22 mouse cellular contexts compared by ENCODE assay signal in the genomic region with DNA sequence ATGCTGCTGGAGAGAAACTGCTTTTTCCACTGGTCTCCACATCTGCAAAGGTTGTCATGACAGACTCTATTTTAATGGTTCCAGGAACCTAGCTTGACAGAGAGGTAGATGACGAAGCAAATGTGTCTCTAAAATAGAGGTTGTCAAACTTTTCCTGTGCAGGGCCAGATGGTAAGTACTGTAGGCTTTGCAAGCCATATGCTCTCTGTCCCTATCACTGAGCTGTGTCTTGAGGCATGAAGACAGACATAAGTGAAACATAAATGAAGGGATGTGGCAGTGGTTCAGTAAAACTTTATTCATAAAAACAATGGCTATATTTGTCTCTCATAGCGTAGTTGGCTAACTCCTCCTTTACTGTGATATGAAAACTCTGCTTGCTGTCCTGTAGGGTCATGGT.
DNase-seq lines count a peak whose midpoint lies in the region; ATAC-seq and TF ChIP-seq lines count a peak whose summit lies in the region.
"Had no signal": no experiment of that assay in that cellular context is flagged by ENCODE, and none has a peak within 500 bp of the region (broad histone marks: within the 10 kb centered on the region; RNA-seq: fewer than 3 reads in every experiment).

No protein-coding gene starts in this region.

- ATAC-seq in frontal cortex, adult (ENCODE audit: low TSS enrichment): peak; percentile 76
- ATAC-seq in limb, embryonic 14.5 days (ENCODE audit: low FRiP score, low read depth): no peak
- no peak for ATAC-seq in midbrain, embryonic 15.5 days (replicated peaks)
- ATAC-seq: forebrain, embryonic 13.5 days; forebrain, embryonic 15.5 days had no signal

- H3K9me3 ChIP-seq in limb, embryonic 14.5 days (ENCODE audit: control insufficient read depth, low read length): no peaks in the 10 kb centered on the region
- H3K9me3 ChIP-seq in limb, embryonic 10.5 days (replicated peaks): no peaks in the 10 kb centered on the region
- no peaks in the 10 kb centered on the region for H3K9me3 ChIP-seq in midbrain, embryonic 15.5 days
- H3K9me3 ChIP-seq: embryonic facial prominence, embryonic 13.5 days; embryonic facial prominence, embryonic 15.5 days; forebrain, embryonic 10.5 days; forebrain, embryonic 13.5 days; forebrain, embryonic 15.5 days had no signal

- DNase-seq in frontal cortex, adult 2 months (ENCODE audit: extremely low spot score in 1 of 2, low spot score in 1 of 2): no peak
- DNase-seq in limb, embryonic 14.5 days (ENCODE audit: low spot score): peak; percentile 5
- no peak for DNase-seq in limb, embryonic 10.5 days (ENCODE audit: low spot score)
- peak; percentile 8 for DNase-seq in brain, embryonic 14.5 days (ENCODE audit: low read depth)
- no peak for DNase-seq in lung, postnatal 10 days
- DNase-seq: adrenal gland, adult 2 months; adrenal gland, postnatal 10 days; adrenal gland, postnatal 25 days; cerebellum, adult 11 months; cerebellum, adult 18-20 months; cerebellum, adult 8-10 months; cerebellum, adult 9-11 months; cerebellum, postnatal 14 days; cerebellum, postnatal 36 days had no signal

- H3K27me3 ChIP-seq in limb, embryonic 14.5 days (ENCODE audit: control insufficient read depth, insufficient read depth, low read length): 0 out of 2 replicates have a peak, but pooled peaks cover 4% of the 10 kb centered on the region
- no peaks in the 10 kb centered on the region for H3K27me3 ChIP-seq in limb, embryonic 10.5 days (ENCODE audit: low read depth, poor library complexity, severe bottlenecking)
- no peaks in the 10 kb centered on the region for H3K27me3 ChIP-seq in midbrain, embryonic 15.5 days (replicated peaks)
- H3K27me3 ChIP-seq: embryonic facial prominence, embryonic 13.5 days; embryonic facial prominence, embryonic 15.5 days; forebrain, embryonic 13.5 days; forebrain, embryonic 15.5 days had no signal

- WGBS in limb, embryonic 14.5 days: 43% methylated on average over 2 of the region's 2 CpGs
- WGBS in limb, embryonic 10.5 days: 79% methylated on average over 2 of the region's 2 CpGs
- WGBS in midbrain, embryonic 15.5 days: 90% methylated on average over 2 of the region's 2 CpGs

- H3K27ac ChIP-seq in limb, embryonic 14.5 days (replicated peaks; ENCODE audit: low read depth, low read length): no peak overlapping the region
- H3K27ac ChIP-seq in limb, embryonic 10.5 days: no peak overlapping the region
- no peak overlapping the region for H3K27ac ChIP-seq in midbrain, embryonic 15.5 days
- H3K27ac ChIP-seq: embryonic facial prominence, embryonic 13.5 days; embryonic facial prominence, embryonic 15.5 days; forebrain, embryonic 10.5 days; forebrain, embryonic 13.5 days; forebrain, embryonic 15.5 days had no signal

- no peaks in the 10 kb centered on the region for H3K36me3 ChIP-seq in limb, embryonic 14.5 days (ENCODE audit: control insufficient read depth, insufficient read depth, low read length)
- no peaks in the 10 kb centered on the region for H3K36me3 ChIP-seq in limb, embryonic 10.5 days
- H3K36me3 ChIP-seq in midbrain, embryonic 15.5 days (replicated peaks): no peaks in the 10 kb centered on the region
- H3K36me3 ChIP-seq: embryonic facial prominence, embryonic 13.5 days; embryonic facial prominence, embryonic 15.5 days; forebrain, embryonic 10.5 days; forebrain, embryonic 15.5 days had no signal

- H3K4me1 ChIP-seq in limb, embryonic 14.5 days (ENCODE audit: control insufficient read depth, insufficient read depth, low read length): 0 out of 2 replicates have a peak, but pooled peaks cover 4% of the 10 kb centered on the region
- no peaks in the 10 kb centered on the region for H3K4me1 ChIP-seq in limb, embryonic 10.5 days
- H3K4me1 ChIP-seq in midbrain, embryonic 15.5 days: no peaks in the 10 kb centered on the region
- H3K4me1 ChIP-seq: embryonic facial prominence, embryonic 15.5 days; forebrain, embryonic 13.5 days; forebrain, embryonic 15.5 days had no signal

- no peak overlapping the region for H3K4me2 ChIP-seq in limb, embryonic 14.5 days (replicated peaks; ENCODE audit: low read depth, low read length, severe bottlenecking)
- H3K4me2 ChIP-seq in midbrain, embryonic 15.5 days: no peak overlapping the region
- H3K4me2 ChIP-seq: embryonic facial prominence, embryonic 13.5 days; embryonic facial prominence, embryonic 15.5 days; forebrain, embryonic 13.5 days; forebrain, embryonic 15.5 days had no signal

- TF ChIP-seq POLR2A in limb, embryonic 14.5 days (IDR thresholded peaks at IDR 0.05; ENCODE audit: borderline replicate concordance, extremely low read depth, insufficient read depth, insufficient read length): no peak
- no peak for TF ChIP-seq POLR2A in brain, embryonic 14.5 days (IDR thresholded peaks at IDR 0.05; ENCODE audit: borderline replicate concordance, extremely low read depth, insufficient read depth, insufficient read length, poor library complexity, severe bottlenecking)

- no peak overlapping the region for H3K9ac ChIP-seq in limb, embryonic 14.5 days (ENCODE audit: low read depth, low read length, severe bottlenecking)
- H3K9ac ChIP-seq in midbrain, embryonic 15.5 days: no peak overlapping the region
- H3K9ac ChIP-seq: embryonic facial prominence, embryonic 13.5 days; embryonic facial prominence, embryonic 15.5 days; forebrain, embryonic 13.5 days; forebrain, embryonic 15.5 days had no signal

- no peak for TF ChIP-seq CTCF in brain, embryonic 14.5 days (IDR thresholded peaks at IDR 0.05; ENCODE audit: borderline replicate concordance, extremely low read depth, insufficient read depth, insufficient read length)

- H3K4me3 ChIP-seq in limb, embryonic 14.5 days (replicated peaks; ENCODE audit: low read length): no peak overlapping the region
- no peak overlapping the region for H3K4me3 ChIP-seq in limb, embryonic 10.5 days
- no peak overlapping the region for H3K4me3 ChIP-seq in midbrain, embryonic 15.5 days
- H3K4me3 ChIP-seq: embryonic facial prominence, embryonic 13.5 days; embryonic facial prominence, embryonic 15.5 days; erythroblast, embryonic 14.5 days; forebrain, embryonic 10.5 days; forebrain, embryonic 13.5 days; forebrain, embryonic 15.5 days had no signal

Comparison
In these comparisons a context has a peak if more than half of its experiments do, and no peak if none do; other contexts are left out.
1. DNase-seq: peak in limb, embryonic 14.5 days (single experiment) and brain, embryonic 14.5 days (single experiment); none in frontal cortex, adult 2 months (0 of 2), limb, embryonic 10.5 days (single experiment) and lung, postnatal 10 days (single experiment).